Mouse (Mus musculus) megakaryocyte, embryonic 14.5 days (primary cell): ENCODE measurements around the gene Sh3pxd2b.

ENCODE experiments used
- FLI1 ChIP-seq: IDR thresholded peaks from 2 replicates; pipeline ENCODE4 v1.6.1; 2012; ENCODE audit warnings: low read length, inconsistent platforms, mixed read lengths
- GATA1 ChIP-seq: IDR thresholded peaks from 3 replicates; pipeline ENCODE4 v1.6.1; 2012; ENCODE audit warnings: mixed read lengths, low read length, inconsistent platforms, borderline replicate concordance

DNA sequence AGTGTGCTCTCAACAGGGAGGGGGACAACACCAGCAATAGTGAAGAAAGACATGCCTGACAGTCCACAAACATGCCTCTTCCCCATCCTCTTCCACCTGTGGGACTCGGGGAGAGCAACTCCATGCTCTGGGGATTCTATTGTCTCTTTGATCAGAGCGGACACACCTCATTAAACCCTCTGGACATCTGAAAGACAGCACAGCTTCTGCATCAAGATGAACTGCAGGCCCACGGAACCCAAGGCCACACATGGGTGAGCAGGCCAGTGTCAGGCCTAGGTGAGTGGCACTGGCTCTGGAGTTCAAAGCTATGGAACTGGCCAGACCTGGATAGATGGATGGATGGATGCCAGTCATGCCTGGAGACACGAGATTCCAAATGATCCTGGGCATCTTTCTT, 38.2 kb upstream of the Sh3pxd2b start:
- TF ChIP-seq GATA1, result no peak
- TF ChIP-seq FLI1, result no peak
